Mouse (Mus musculus) macrophage (primary cell): Measurements from ENCODE around the gene Dcaf12. TPM values are rescaled to one million over a fixed set of nuclear protein-coding genes. Genes with fewer than 3 reads are reported as not detected.

ENCODE experiments used
- H3K27ac ChIP-seq: fragments of 350-480 bp; formaldehyde crosslinking; 2 replicates; pipeline ENCODE4 v1.9.0; 2021
- H3K36me3 ChIP-seq: fragments of 350-480 bp; formaldehyde crosslinking; 2 replicates; pipeline ENCODE4 v1.9.0; 2021; ENCODE audit errors: inconsistent target
- H3K4me3 ChIP-seq: fragments of 350-480 bp; formaldehyde crosslinking; 2 replicates; pipeline ENCODE4 v1.9.0; 2021; ENCODE audit errors: inconsistent target
- H3K79me2 ChIP-seq: fragments of 350-480 bp; formaldehyde crosslinking; 2 replicates; pipeline ENCODE4 v1.9.0; 2021; ENCODE audit errors: inconsistent target
- WGBS: methylation state at CpG from one replicate; pipeline ENCODE4 v1.1.7; 2026; ENCODE audit warnings: inconsistent platforms; ENCODE audit not compliant: missing documents; 5-methylcytosine and 5-hydroxymethylcytosine counted together
- polyA plus RNA-seq: library from polyadenylated mRNA; stranded (reverse); fragments of 250-400 nt; gene quantifications from 3 replicates; pipeline ENCODE4 v1.2.4, GENCODE M21; 2018; ENCODE audit warnings: inconsistent platforms

Gene Dcaf12
- polyA plus RNA-seq, 1 experiment from 2014 or later: 21.0 TPM

GRCm38 (mm10) chr4:41331698-41332421, 17.2 kb upstream of the Dcaf12 start:
- WGBS: 93% methylated on average over 9 of the region's 9 CpGs
- Histone ChIP-seq H3K4me3 (no peak overlapping the region), H3K36me3 (no peaks in the 10 kb centered on the region), H3K79me2 (no peaks in the 10 kb centered on the region), H3K27ac (no peak overlapping the region)

DNA sequence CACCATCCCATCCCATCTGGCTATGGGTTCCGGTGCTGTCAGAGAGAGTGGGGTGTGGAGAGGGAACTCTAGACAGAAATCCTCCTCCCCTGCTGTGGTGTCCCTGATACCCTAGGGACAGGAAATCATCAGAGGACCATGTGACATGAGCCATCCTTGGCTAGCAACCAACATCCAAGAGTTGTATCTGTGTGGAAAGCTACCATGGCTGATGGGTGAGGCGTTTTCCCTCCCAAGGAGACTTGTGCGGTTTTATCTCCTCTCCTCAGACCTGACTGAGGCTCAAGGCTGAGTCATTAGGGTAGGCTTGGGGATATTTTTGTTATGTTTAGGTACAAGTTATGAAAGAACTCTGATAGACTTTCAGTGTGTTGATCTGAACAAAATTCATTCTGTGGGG, 16.4 kb upstream of the Dcaf12 start:
- H3K27ac ChIP-seq: no peak overlapping the region
- WGBS: 71% methylated on average over 3 of the region's 3 CpGs
- no peaks in the 10 kb centered on the region for H3K36me3 ChIP-seq
- H3K4me3 ChIP-seq: no peak overlapping the region
- no peaks in the 10 kb centered on the region for H3K79me2 ChIP-seq

GRCm38 (mm10) chr4:41329481-41329880, 14.8 kb upstream of the Dcaf12 start:
- H3K27ac ChIP-seq: no peak overlapping the region
- H3K4me3 ChIP-seq: no peak overlapping the region
- H3K36me3 ChIP-seq: no peaks in the 10 kb centered on the region
- H3K79me2 ChIP-seq: no peaks in the 10 kb centered on the region
- whole genome bisulfite sequencing: 93% methylated on average over 3 of the region's 4 CpGs

GRCm38 (mm10) chr4:41326876-41327275, 12.2 kb upstream of the Dcaf12 start:
- no peak overlapping the region for H3K27ac ChIP-seq

GRCm38 (mm10) chr4:41320971-41321370, 6.3 kb upstream of the Dcaf12 start:
- WGBS: 95% methylated on average over 4 of the region's 4 CpGs
- H3K27ac ChIP-seq: no peak overlapping the region
- no peak overlapping the region for H3K4me3 ChIP-seq
- no peaks in the 10 kb centered on the region for H3K36me3 ChIP-seq
- no peaks in the 10 kb centered on the region for H3K79me2 ChIP-seq

More at GRCm38 (mm10) chr4:41326876-41327275, 12.2 kb upstream of the Dcaf12 start:
- H3K79me2 ChIP-seq: no peaks in the 10 kb centered on the region
- H3K36me3 ChIP-seq: no peaks in the 10 kb centered on the region
- no peak overlapping the region for H3K4me3 ChIP-seq
- 87% methylated on average over 6 of the region's 6 CpGs for WGBS

- H3K36me3 ChIP-seq: no peaks in the 10 kb centered on the region
- 85% methylated on average over 5 of the region's 5 CpGs for WGBS
- no peak overlapping the region for H3K4me3 ChIP-seq
- H3K27ac ChIP-seq: no peak overlapping the region
- H3K79me2 ChIP-seq: peaks cover 10% of the 10 kb centered on the region
Measured at GRCm38 (mm10) chr4:41318267-41318666, 3.6 kb upstream of the Dcaf12 start.

GRCm38 (mm10) chr4:41315173-41315572, 484 bp upstream of the Dcaf12 start:
- 75% methylated on average over 8 of the region's 8 CpGs for WGBS
- Histone ChIP-seq H3K27ac (peak overlapping the region; percentile 84), H3K4me3 (peak overlapping the region; percentile 90), H3K36me3 (no peaks in the 10 kb centered on the region), H3K79me2 (peaks cover 35% of the 10 kb centered on the region)

GRCm38 (mm10) chr4:41313722-41314121, 967 bp downstream of the Dcaf12 start:
- H3K27ac ChIP-seq: peak overlapping the region; percentile 84
- H3K4me3 ChIP-seq: peak overlapping the region; percentile 90
- WGBS: 26% methylated on average over 14 of the region's 14 CpGs
- H3K79me2 ChIP-seq: peaks cover 50% of the 10 kb centered on the region
- H3K36me3 ChIP-seq: no peaks in the 10 kb centered on the region

GRCm38 (mm10) chr4:41310567-41311563, 3.8 kb downstream of the Dcaf12 start:
- 14% methylated on average over 9 of the region's 9 CpGs for WGBS
- H3K36me3 ChIP-seq: 0 out of 2 replicates have a peak, but pooled peaks cover 6% of the 10 kb centered on the region

DNA sequence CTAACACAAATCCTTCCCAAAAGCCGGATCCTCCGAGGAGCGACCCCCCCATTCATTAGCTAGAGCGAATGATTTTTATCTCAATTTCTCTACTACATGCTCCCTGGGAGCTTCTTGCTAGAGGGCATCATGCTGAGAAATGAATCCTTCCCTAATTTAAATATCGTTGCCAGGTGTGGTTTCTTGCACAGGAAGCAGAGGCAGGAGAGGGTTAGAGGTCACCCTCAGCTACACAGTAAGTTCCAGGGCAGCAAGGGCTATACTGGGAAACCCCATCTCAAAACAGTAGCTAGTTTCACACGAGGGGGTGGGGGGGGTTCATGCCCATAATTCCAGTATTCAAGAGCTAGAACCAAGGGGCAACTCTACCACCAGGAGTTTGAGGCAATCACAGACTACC, 7.3 kb downstream of the Dcaf12 start:
- Histone ChIP-seq H3K36me3 (peaks cover 15% of the 10 kb centered on the region; the same call in 1 of the 2 replicates), H3K4me3 (no peak overlapping the region), H3K27ac (no peak overlapping the region), H3K79me2 (peaks cover 86% of the 10 kb centered on the region)
- 68% methylated on average over 6 of the region's 6 CpGs for WGBS

More at GRCm38 (mm10) chr4:41310567-41311563, 3.8 kb downstream of the Dcaf12 start:
- H3K27ac ChIP-seq: peak overlapping the region; percentile 52
- H3K79me2 ChIP-seq: peaks cover 78% of the 10 kb centered on the region
- H3K4me3 ChIP-seq: no peak overlapping the region

DNA sequence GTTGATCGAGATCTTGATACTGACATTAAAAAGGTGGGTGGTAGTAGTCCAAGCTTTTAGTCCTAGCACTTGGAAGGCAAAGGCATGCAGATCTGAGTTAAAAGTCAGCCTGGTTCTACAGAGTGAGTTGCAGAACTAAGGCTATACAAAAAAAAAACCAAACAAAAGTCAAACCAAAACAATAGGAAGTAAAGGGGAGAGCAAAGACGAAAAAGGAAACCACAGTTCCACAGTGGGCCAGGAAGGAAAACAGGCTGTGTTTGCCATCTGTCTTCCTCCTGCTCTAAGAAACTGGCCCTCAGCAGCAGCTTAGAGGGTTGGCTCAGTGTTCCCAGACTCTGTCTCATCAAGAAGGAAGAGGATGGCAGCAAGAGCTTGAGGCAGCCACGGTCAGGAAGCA, 10.4 kb downstream of the Dcaf12 start:
- H3K27ac ChIP-seq: 0 out of 2 replicates have a peak overlapping the region, but pooled peaks have one; percentile 10
- WGBS: 3% methylated on average over 3 of the region's 3 CpGs
- peaks cover 65% of the 10 kb centered on the region for H3K79me2 ChIP-seq
- peaks cover 46% of the 10 kb centered on the region for H3K36me3 ChIP-seq
- no peak overlapping the region for H3K4me3 ChIP-seq

- WGBS: 87% methylated on average over 7 of the region's 7 CpGs
- H3K27ac ChIP-seq: no peak overlapping the region; the same call in 1 of the 2 replicates
- H3K79me2 ChIP-seq: peaks cover 59% of the 10 kb centered on the region
- peaks cover 53% of the 10 kb centered on the region for H3K36me3 ChIP-seq
- no peak overlapping the region for H3K4me3 ChIP-seq
Measured at GRCm38 (mm10) chr4:41303671-41304070, 11.0 kb downstream of the Dcaf12 start.

DNA sequence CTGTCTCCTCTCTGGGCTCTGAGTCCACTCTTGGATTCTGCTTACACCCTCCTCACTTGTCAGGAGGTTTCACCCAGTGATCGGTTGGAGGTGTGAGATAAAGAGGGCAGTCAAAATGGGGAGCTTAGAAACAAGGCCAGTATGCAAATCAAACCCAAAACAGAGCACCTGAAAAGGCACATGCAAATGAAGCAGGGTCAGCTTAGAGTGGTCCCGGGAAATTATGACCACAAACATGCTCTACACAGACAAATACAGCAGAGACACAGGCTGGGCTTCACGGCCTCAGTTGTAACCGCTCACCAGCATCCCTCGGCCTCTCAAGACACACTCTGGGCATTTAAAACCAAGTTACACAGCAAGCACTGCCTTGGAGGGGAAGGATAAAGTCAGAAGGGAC, 15.7 kb downstream of the Dcaf12 start:
- peaks cover 21% of the 10 kb centered on the region for H3K79me2 ChIP-seq
- no peak overlapping the region for H3K4me3 ChIP-seq
- 95% methylated on average over 5 of the region's 5 CpGs for WGBS
- H3K27ac ChIP-seq: no peak overlapping the region
- peaks cover 88% of the 10 kb centered on the region for H3K36me3 ChIP-seq

DNA sequence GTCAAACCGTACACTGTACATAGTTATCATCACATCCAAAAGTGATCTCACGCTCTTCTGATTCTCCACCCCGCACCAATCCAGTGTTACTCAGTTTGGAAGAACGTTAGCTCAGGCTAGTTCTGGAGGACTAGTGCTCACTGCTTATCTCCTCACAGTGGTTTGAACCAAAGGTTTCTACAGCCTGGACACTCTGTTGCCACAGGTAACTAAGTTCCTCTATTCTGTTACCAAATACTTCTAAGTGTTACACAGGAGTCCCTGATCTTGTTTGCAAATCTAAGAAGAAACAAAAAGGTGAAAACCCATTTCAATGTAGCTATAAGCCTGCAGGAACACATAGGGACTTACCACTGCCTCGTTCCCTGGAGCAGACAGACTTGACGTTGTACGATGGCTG, 18.7 kb downstream of the Dcaf12 start:
- Histone ChIP-seq H3K79me2 (no peaks in the 10 kb centered on the region; the same call in 1 of the 2 replicates), H3K27ac (no peak overlapping the region), H3K36me3 (peaks cover 95% of the 10 kb centered on the region), H3K4me3 (no peak overlapping the region)
- 96% methylated on average over 7 of the region's 7 CpGs for WGBS
